Mouse (Mus musculus) G1E (cell line): ENCODE measurements around the gene Cotl1. TPM values are rescaled to one million over a fixed set of nuclear protein-coding genes. Genes with fewer than 3 reads are reported as not detected.

Source experiments
- ATAC-seq: 2 replicates; pipeline ENCODE4 v1.8.0; 2016; ENCODE audit warnings: mild to moderate bottlenecking; ENCODE audit not compliant: insufficient number of reproducible peaks, poor library complexity, low FRiP score, severe bottlenecking; ENCODE audit errors: extremely low read depth
- DNase-seq: peaks from one replicate; pipeline ENCODE4 v3.0.0; 2012; ENCODE audit warnings: low spot score
- H3K27me3 ChIP-seq: 2 replicates; pipeline ENCODE4 v1.6.1; 2012; ENCODE audit warnings: mild to moderate bottlenecking, low read length, inconsistent platforms; ENCODE audit not compliant: insufficient read depth
- H3K36me3 ChIP-seq: replicated peaks from 2 replicates; pipeline ENCODE3; 2012; ENCODE audit warnings: mild to moderate bottlenecking, inconsistent platforms
- H3K4me1 ChIP-seq: 2 replicates; pipeline ENCODE4 v1.6.1; 2012; ENCODE audit warnings: low read depth, low read length, inconsistent platforms, mixed read lengths; ENCODE audit not compliant: insufficient read depth
- H3K4me3 ChIP-seq: 2 replicates; pipeline ENCODE4 v1.5.1; 2012; ENCODE audit warnings: low read depth, mild to moderate bottlenecking, inconsistent platforms, low read length, moderate library complexity, mixed read lengths
- H3K9me3 ChIP-seq: replicated peaks from 2 replicates; pipeline ENCODE4 v1.6.1; 2012; ENCODE audit warnings: inconsistent platforms
- CTCF ChIP-seq: IDR thresholded peaks from 2 replicates; pipeline ENCODE4 v1.5.1; 2012; ENCODE audit warnings: low read depth, low read length, inconsistent platforms, mixed read lengths
- GATA1 ChIP-seq: IDR thresholded peaks from 2 replicates; pipeline ENCODE4 v1.6.1; 2012; ENCODE audit warnings: borderline replicate concordance, low read length, inconsistent platforms, mixed read lengths
- GATA2 ChIP-seq: IDR thresholded peaks from 2 replicates; pipeline ENCODE4 v1.6.1; 2012; ENCODE audit warnings: low read depth, low read length, inconsistent platforms, borderline replicate concordance
- POLR2AphosphoS5 ChIP-seq: IDR thresholded peaks from 2 replicates; pipeline ENCODE4 v1.6.1; 2012; ENCODE audit warnings: low read depth, low read length, inconsistent platforms; ENCODE audit not compliant: insufficient replicate concordance
- TAL1 ChIP-seq: conservative IDR thresholded peaks from 2 replicates; pipeline ENCODE4 v1.6.1; 2012; ENCODE audit warnings: low read depth, low read length, inconsistent platforms, mixed read lengths
- polyA plus RNA-seq: library from polyadenylated mRNA; stranded (reverse); fragments of >175 nt; gene quantifications from 2 replicates; pipeline ENCODE4 v1.2.3, GENCODE M21; 2012
- total RNA-seq, 2 experiments: library from RNA; stranded (forward) in 1 of 2; stranded (reverse) in 1 of 2; fragments of 200-1000 nt in 1 of 2; fragments of >200 nt in 1 of 2; fragmentation: Nextera tagmentation in 1 of 2; gene quantifications; 2 replicates each; pipeline ENCODE4 v1.2.3; 2014 to 2017

The Cotl1 gene
- total and polyA plus RNA-seq, 3 experiments = 23.9 to 72.5 (median 63.4) TPM

GRCm38 (mm10) chr8:119795651-119796050 is 44.7 kb downstream of the Cotl1 start:
- peaks cover 38% of the 10 kb centered on the region for H3K27me3 ChIP-seq
- no peaks in the 10 kb centered on the region for H3K36me3 ChIP-seq
- DNase-seq (no peak), ATAC-seq (no peak)
- H3K9me3 ChIP-seq = no peaks in the 10 kb centered on the region
- H3K4me1 ChIP-seq = peaks cover 6% of the 10 kb centered on the region
- TF ChIP-seq GATA2 (no peak), CTCF (no peak), GATA1 (no peak), POLR2AphosphoS5 (no peak), TAL1 (no peak)
- no peak overlapping the region for H3K4me3 ChIP-seq

GRCm38 (mm10) chr8:119794689-119795088 is 45.7 kb downstream of the Cotl1 start:
- no peaks in the 10 kb centered on the region for H3K36me3 ChIP-seq
- H3K27me3 ChIP-seq = peaks cover 41% of the 10 kb centered on the region
- DNase-seq = no peak
- no peak for ATAC-seq
- H3K9me3 ChIP-seq = no peaks in the 10 kb centered on the region
- TF ChIP-seq TAL1 (no peak), POLR2AphosphoS5 (no peak), CTCF (no peak), GATA1 (no peak), GATA2 (no peak)
- no peak overlapping the region for H3K4me3 ChIP-seq
- peaks cover 6% of the 10 kb centered on the region for H3K4me1 ChIP-seq

GRCm38 (mm10) chr8:119791804-119792704 is 48.3 kb downstream of the Cotl1 start:
- no peaks in the 10 kb centered on the region for H3K9me3 ChIP-seq
- 0 out of 2 replicates have a peak, but pooled peaks cover 2% of the 10 kb centered on the region for H3K4me1 ChIP-seq
- ATAC-seq (peak; percentile 31), DNase-seq (no peak)
- H3K27me3 ChIP-seq = peaks cover 47% of the 10 kb centered on the region
- no peak overlapping the region for H3K4me3 ChIP-seq
- H3K36me3 ChIP-seq = no peaks in the 10 kb centered on the region
- no peak for TF ChIP-seq GATA2

- ATAC-seq (no peak), DNase-seq (no peak)
- peaks cover 46% of the 10 kb centered on the region for H3K27me3 ChIP-seq
- TF ChIP-seq GATA2 = no peak
- no peak for TF ChIP-seq POLR2AphosphoS5
- no peak for TF ChIP-seq TAL1
- no peak for TF ChIP-seq GATA1
- no peak for TF ChIP-seq CTCF
- no peak overlapping the region for H3K4me3 ChIP-seq
- H3K9me3 ChIP-seq = no peaks in the 10 kb centered on the region
- H3K4me1 ChIP-seq = peaks cover 6% of the 10 kb centered on the region; the same call in 1 of the 2 replicates
- H3K36me3 ChIP-seq = no peaks in the 10 kb centered on the region
These were observed 50.8 kb downstream of the Cotl1 start for GRCm38 (mm10) chr8:119789581-119789980.

GRCm38 (mm10) chr8:119788607-119789381 is 51.5 kb downstream of the Cotl1 start:
- DNase-seq = no peak
- ATAC-seq = no peak
- Histone ChIP-seq H3K9me3 (no peaks in the 10 kb centered on the region), H3K4me3 (no peak overlapping the region), H3K4me1 (peaks cover 6% of the 10 kb centered on the region; the same call in 1 of the 2 replicates), H3K27me3 (peaks cover 52% of the 10 kb centered on the region), H3K36me3 (no peaks in the 10 kb centered on the region)
- TF ChIP-seq POLR2AphosphoS5 (no peak), GATA1 (no peak), CTCF (no peak), GATA2 (no peak), TAL1 (no peak)

- ATAC-seq (no peak), DNase-seq (no peak)
- no peak overlapping the region for H3K4me3 ChIP-seq
- no peaks in the 10 kb centered on the region for H3K36me3 ChIP-seq
- H3K4me1 ChIP-seq = peaks cover 6% of the 10 kb centered on the region
- H3K9me3 ChIP-seq = no peaks in the 10 kb centered on the region
- TF ChIP-seq TAL1 = no peak
- TF ChIP-seq GATA1 = no peak
- no peak for TF ChIP-seq CTCF
- no peak for TF ChIP-seq POLR2AphosphoS5
- no peak for TF ChIP-seq GATA2
- peaks cover 49% of the 10 kb centered on the region for H3K27me3 ChIP-seq
These were observed 53.0 kb downstream of the Cotl1 start for GRCm38 (mm10) chr8:119787341-119787740.
